14 mouse cellular contexts compared by ENCODE assay signal in genomic region chr17:86652751-86653150, GRCm38 (mm10).
"Had no signal": no experiment of that assay in that cellular context is flagged by ENCODE, and none has a peak within 500 bp of the region (broad histone marks: within the 10 kb centered on the region; RNA-seq: fewer than 3 reads in every experiment).

No protein-coding gene starts in this region.

- ATAC-seq: liver, embryonic 12.5 days; midbrain, embryonic 15.5 days had no signal

- H3K9ac ChIP-seq: limb, embryonic 15.5 days; liver, embryonic 12.5 days; lung, embryonic 14.5 days; midbrain, embryonic 15.5 days; neural tube, embryonic 12.5 days had no signal

- DNase-seq: kidney, postnatal 36 days; layer of hippocampus, adult 9-11 months; layer of hippocampus, postnatal 36 days; lung, embryonic 14.5 days; lung, postnatal 14 days; thymus, postnatal 4 days had no signal

- H3K36me3 ChIP-seq: limb, embryonic 15.5 days; liver, embryonic 12.5 days; midbrain, embryonic 15.5 days; neural tube, embryonic 12.5 days had no signal

- H3K27ac ChIP-seq: limb, embryonic 15.5 days; liver, embryonic 12.5 days; macrophage; midbrain, embryonic 15.5 days; neural tube, embryonic 12.5 days; stomach, postnatal 0 days had no signal

- H3K4me3 ChIP-seq: limb, embryonic 15.5 days; liver, embryonic 12.5 days; megakaryocyte, embryonic 14.5 days; midbrain, embryonic 15.5 days; neural tube, embryonic 12.5 days had no signal

- H3K4me1 ChIP-seq: limb, embryonic 15.5 days; liver, embryonic 12.5 days; megakaryocyte, embryonic 14.5 days; midbrain, embryonic 15.5 days; neural tube, embryonic 12.5 days had no signal

- H3K4me2 ChIP-seq: limb, embryonic 15.5 days; liver, embryonic 12.5 days; lung, embryonic 14.5 days; midbrain, embryonic 11.5 days; midbrain, embryonic 15.5 days; neural tube, embryonic 12.5 days had no signal

- H3K27me3 ChIP-seq: limb, embryonic 15.5 days; liver, embryonic 12.5 days; midbrain, embryonic 15.5 days; neural tube, embryonic 12.5 days had no signal

- H3K9me3 ChIP-seq: limb, embryonic 15.5 days; liver, embryonic 12.5 days; megakaryocyte, embryonic 14.5 days; midbrain, embryonic 15.5 days; neural tube, embryonic 12.5 days had no signal
